Mouse (Mus musculus): ENCODE measurements around the gene Olfr31.

GRCm38 (mm10) chr14:14354511-14355359, 32.1 kb downstream of the Olfr31 start:
- TF ChIP-seq GATA1 (IDR thresholded peaks at IDR 0.05; ENCODE audit: borderline replicate concordance, low read length), result no peak
- TF ChIP-seq FLI1 (IDR thresholded peaks at IDR 0.05; ENCODE audit: low read length), result no peak
